Mouse (Mus musculus) lung, adult 2 months (tissue): ENCODE data around the gene Timm50.

Experiments used
- CTCF ChIP-seq: fragments of 200-500 bp; IDR thresholded peaks from 2 replicates; pipeline ENCODE4 v1.5.1; 2011; ENCODE audit warnings: mild to moderate bottlenecking, low read length, control low read depth; ENCODE audit not compliant: insufficient read depth
- POLR2A ChIP-seq: fragments of 200-500 bp; IDR thresholded peaks from 2 replicates; pipeline ENCODE4 v1.6.1; 2011; ENCODE audit warnings: low read depth, mild to moderate bottlenecking, control low read depth, low read length, borderline replicate concordance; ENCODE audit errors: extremely low read depth

DNA sequence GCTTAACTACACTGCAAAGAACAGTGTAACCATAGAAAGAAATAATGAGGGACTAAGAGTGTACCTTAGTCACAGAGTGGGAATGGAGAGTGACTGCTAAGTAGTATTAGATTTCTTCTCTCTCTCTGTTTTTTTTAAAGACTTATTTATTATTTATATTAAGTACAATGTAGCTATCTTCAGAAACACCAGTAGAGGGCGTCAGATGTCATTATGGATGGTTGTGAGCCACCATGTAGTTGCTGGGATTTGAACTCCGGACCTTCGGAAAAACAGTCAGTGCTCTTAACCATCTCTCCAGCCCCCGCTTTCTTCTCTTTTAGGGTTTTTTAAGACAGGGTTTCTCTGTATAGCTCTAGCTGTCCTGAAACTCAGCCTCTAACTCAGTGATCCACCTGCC, 14.6 kb upstream of the Timm50 start:
- TF ChIP-seq CTCF (no peak), POLR2A (no peak)
